Mouse (Mus musculus) thymus, postnatal 25 days (tissue): ENCODE data around the gene Adarb1.
A peak's percentile ranks its signal among the peaks of the same experiment; 100 is the strongest.

Source experiments
- DNase-seq: peaks from one replicate; pipeline ENCODE4 v3.0.0; 2022

The Adarb1 gene

GRCm38 (mm10) chr10:77258041-77258590 lies 160.0 kb downstream of the Adarb1 start:
- DNase-seq = no peak

- no peak for DNase-seq
Observed at GRCm38 (mm10) chr10:77255676-77256075, 162.4 kb downstream of the Adarb1 start.

- no peak for DNase-seq
Observed at GRCm38 (mm10) chr10:77255231-77255630, 162.8 kb downstream of the Adarb1 start.

- DNase-seq = peak; percentile 64
Observed at GRCm38 (mm10) chr10:77252790-77253189, 165.3 kb downstream of the Adarb1 start.

- no peak for DNase-seq
Observed at GRCm38 (mm10) chr10:77251784-77252539, 166.1 kb downstream of the Adarb1 start.

GRCm38 (mm10) chr10:77251223-77251783 lies 166.8 kb downstream of the Adarb1 start:
- no peak for DNase-seq

- DNase-seq = no peak
Observed at GRCm38 (mm10) chr10:77247707-77248106, 170.4 kb downstream of the Adarb1 start.

GRCm38 (mm10) chr10:77247048-77247447 lies 171.0 kb downstream of the Adarb1 start:
- no peak for DNase-seq

- DNase-seq = no peak
Observed at GRCm38 (mm10) chr10:77244777-77245176, 173.3 kb downstream of the Adarb1 start.

- no peak for DNase-seq
Observed at GRCm38 (mm10) chr10:77243572-77244161, 174.4 kb downstream of the Adarb1 start.

GRCm38 (mm10) chr10:77242871-77243270 lies 175.2 kb downstream of the Adarb1 start:
- no peak for DNase-seq

GRCm38 (mm10) chr10:77242396-77242795 lies 175.7 kb downstream of the Adarb1 start:
- no peak for DNase-seq

- DNase-seq = no peak
Observed at GRCm38 (mm10) chr10:77240764-77241163, 177.3 kb downstream of the Adarb1 start.
